Mouse (Mus musculus): Measurements from ENCODE around the gene Ctbp2. TPM values are rescaled to one million over a fixed set of nuclear protein-coding genes. Genes with fewer than 3 reads are reported as not detected.

The Ctbp2 gene
- polyA plus RNA-seq, 1 experiment = 82.6 TPM

DNA sequence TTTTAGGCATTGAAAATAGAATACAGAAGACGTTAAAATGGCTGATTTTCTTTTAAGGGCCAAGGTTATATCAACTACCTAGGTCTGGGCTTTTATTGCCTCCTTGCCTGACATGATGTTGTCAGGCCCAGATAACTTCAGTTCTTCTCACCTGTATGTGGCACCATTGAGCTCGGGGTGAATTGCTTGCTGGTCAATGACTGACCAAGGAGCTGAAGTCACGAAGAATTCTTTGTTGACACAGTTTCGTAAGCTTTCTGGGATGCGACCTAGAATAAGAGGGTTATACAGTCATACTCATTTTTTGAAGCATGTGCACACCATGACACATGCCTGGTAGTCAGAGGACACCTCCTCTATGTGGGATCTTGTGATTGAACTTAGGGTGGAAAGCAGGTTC lies 134.3 kb downstream of the Ctbp2 start:
- H3K27me3 ChIP-seq (replicated peaks) = no peaks in the 10 kb centered on the region
- H3K4me3 ChIP-seq (replicated peaks) = no peak overlapping the region
- H3K36me3 ChIP-seq (replicated peaks; ENCODE audit: low read length) = peaks cover 92% of the 10 kb centered on the region
- TF ChIP-seq FLI1 (IDR thresholded peaks at IDR 0.05; ENCODE audit: low read length) (no peak), GATA1 (IDR thresholded peaks at IDR 0.05; ENCODE audit: borderline replicate concordance, low read length) (no peak)
- H3K4me1 ChIP-seq = no peaks in the 10 kb centered on the region; the same call in 1 of the 2 replicates
- no peaks in the 10 kb centered on the region for H3K9me3 ChIP-seq

DNA sequence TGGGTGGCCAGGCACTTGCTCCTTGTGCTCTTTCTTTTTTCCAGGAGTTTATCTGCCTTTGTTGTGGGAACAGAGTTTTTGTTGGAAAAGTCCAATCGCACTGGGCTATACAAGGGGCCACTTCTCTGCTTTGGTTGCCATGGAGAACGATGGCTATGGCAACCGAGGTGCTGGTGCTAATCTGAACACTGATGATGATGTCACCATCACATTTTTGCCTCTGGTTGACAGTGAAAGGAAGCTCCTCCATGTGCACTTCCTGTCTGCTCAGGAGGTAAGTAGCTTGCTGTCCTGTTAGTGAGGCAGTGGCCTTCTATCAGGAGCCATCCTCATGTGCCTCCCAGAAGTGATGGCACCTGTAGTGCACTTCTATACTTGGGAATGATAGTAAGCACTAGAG lies 141.5 kb downstream of the Ctbp2 start:
- TF ChIP-seq GATA1 (IDR thresholded peaks at IDR 0.05; ENCODE audit: borderline replicate concordance, low read length) (no peak), FLI1 (IDR thresholded peaks at IDR 0.05; ENCODE audit: low read length) (no peak)
- H3K9me3 ChIP-seq = no peaks in the 10 kb centered on the region; the same call in 1 of the 2 replicates
- no peaks in the 10 kb centered on the region for H3K27me3 ChIP-seq (replicated peaks)
- peaks cover 17% of the 10 kb centered on the region for H3K4me1 ChIP-seq
- H3K4me3 ChIP-seq (replicated peaks) = no peak overlapping the region
- H3K36me3 ChIP-seq (replicated peaks; ENCODE audit: low read length) = peaks cover 84% of the 10 kb centered on the region

DNA sequence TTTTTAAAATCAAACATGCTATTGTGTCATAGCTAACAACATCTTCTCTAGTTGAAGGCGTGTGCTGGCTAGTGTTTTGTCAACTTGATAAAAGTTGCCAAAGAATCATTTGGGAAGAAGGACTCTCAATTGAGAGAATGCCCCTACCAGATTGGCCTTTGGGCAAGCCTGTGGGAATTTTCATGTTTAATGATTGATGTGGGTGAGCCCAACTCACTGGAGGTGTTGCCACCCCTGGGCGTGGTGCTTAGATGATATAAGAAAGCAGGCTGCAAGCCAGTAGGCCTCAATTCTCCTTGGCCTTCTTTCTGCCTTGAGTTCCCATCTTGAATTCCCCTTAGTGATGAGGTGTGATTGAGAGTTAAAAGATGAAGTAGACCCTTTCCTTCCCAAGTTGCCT lies 146.2 kb downstream of the Ctbp2 start:
- H3K27me3 ChIP-seq (replicated peaks) = no peaks in the 10 kb centered on the region
- H3K4me1 ChIP-seq = peaks cover 16% of the 10 kb centered on the region
- peaks cover 92% of the 10 kb centered on the region for H3K36me3 ChIP-seq (replicated peaks; ENCODE audit: low read length)
- TF ChIP-seq FLI1 (IDR thresholded peaks at IDR 0.05; ENCODE audit: low read length) = no peak
- no peak for TF ChIP-seq GATA1 (IDR thresholded peaks at IDR 0.05; ENCODE audit: borderline replicate concordance, low read length)
- no peaks in the 10 kb centered on the region; the same call in 1 of the 2 replicates for H3K9me3 ChIP-seq
- H3K4me3 ChIP-seq (replicated peaks) = no peak overlapping the region

DNA sequence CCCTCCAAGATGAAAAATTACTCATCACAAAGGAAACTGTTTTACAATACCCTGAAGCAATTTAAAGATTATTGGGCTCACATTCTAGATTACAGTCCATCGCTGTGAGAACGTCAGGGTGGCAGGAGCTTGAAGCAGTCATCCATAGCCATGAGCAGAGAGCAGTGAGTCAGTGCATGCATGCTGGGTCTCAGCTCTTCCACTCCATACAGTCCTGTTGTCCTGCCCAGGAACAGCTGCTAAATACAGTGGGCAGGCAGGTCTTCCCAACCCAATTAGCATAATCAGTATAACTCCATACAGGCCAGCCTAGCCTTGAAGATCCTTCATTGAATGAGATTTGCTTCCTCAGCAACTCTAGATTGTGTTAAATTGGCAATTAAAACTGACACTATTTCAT lies 148.1 kb downstream of the Ctbp2 start:
- TF ChIP-seq FLI1 (IDR thresholded peaks at IDR 0.05; ENCODE audit: low read length) (no peak), GATA1 (IDR thresholded peaks at IDR 0.05; ENCODE audit: borderline replicate concordance, low read length) (no peak)
- Histone ChIP-seq H3K27me3 (replicated peaks) (no peaks in the 10 kb centered on the region), H3K4me1 (no peaks in the 10 kb centered on the region; the same call in 1 of the 2 replicates), H3K9me3 (no peaks in the 10 kb centered on the region; the same call in 1 of the 2 replicates), H3K4me3 (replicated peaks) (no peak overlapping the region), H3K36me3 (replicated peaks; ENCODE audit: low read length) (peaks cover 88% of the 10 kb centered on the region)

DNA sequence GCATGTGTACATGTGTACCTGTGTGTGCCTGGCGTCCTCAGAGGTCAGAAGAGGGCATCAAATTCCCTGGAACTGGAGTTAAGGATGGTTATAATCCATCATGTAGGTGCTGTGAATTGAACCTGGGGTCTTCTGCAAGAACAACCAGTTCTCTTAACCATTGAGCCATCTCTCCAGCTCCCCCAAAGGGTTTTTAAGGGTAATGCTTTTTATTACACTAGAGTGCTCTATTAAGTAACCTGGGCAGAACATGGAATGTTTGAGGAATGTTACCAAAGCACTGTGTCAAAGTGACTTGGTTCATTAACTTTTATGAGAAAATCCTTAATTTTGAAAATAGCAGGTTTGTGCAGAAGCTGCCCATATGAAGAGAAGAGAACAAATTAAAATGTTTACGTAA lies 152.1 kb downstream of the Ctbp2 start:
- H3K36me3 ChIP-seq (replicated peaks; ENCODE audit: low read length) = peaks cover 90% of the 10 kb centered on the region
- H3K27me3 ChIP-seq (replicated peaks) = no peaks in the 10 kb centered on the region
- H3K4me3 ChIP-seq (replicated peaks) = no peak overlapping the region
- no peak for TF ChIP-seq FLI1 (IDR thresholded peaks at IDR 0.05; ENCODE audit: low read length)
- no peak for TF ChIP-seq GATA1 (IDR thresholded peaks at IDR 0.05; ENCODE audit: borderline replicate concordance, low read length)
- H3K4me1 ChIP-seq = no peaks in the 10 kb centered on the region
- H3K9me3 ChIP-seq = no peaks in the 10 kb centered on the region

DNA sequence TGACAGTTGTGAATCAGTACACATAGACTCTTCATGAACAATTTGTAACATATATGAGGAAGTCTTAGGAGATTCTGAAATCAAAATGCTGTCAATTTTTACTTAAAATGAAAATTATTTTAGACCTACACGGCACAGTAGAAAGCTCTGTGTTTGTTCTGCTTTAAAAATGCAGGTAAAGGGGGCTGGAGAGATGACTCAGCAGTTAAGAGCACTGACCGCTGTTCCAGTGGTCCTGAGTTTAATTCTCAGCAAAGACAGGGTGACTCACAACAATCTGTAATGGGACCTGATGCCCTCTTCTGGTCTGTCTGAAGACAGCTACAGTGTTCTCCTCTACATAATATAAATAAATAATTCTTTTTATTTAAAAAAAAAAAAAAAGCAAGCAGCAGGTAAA lies 158.4 kb downstream of the Ctbp2 start:
- no peaks in the 10 kb centered on the region for H3K9me3 ChIP-seq
- peaks cover 45% of the 10 kb centered on the region for H3K36me3 ChIP-seq (replicated peaks; ENCODE audit: low read length)
- H3K4me3 ChIP-seq (replicated peaks) = no peak overlapping the region
- no peaks in the 10 kb centered on the region for H3K27me3 ChIP-seq (replicated peaks)
- TF ChIP-seq FLI1 (IDR thresholded peaks at IDR 0.05; ENCODE audit: low read length) (no peak), GATA1 (IDR thresholded peaks at IDR 0.05; ENCODE audit: borderline replicate concordance, low read length) (no peak)
- H3K4me1 ChIP-seq = peaks cover 13% of the 10 kb centered on the region; the same call in 1 of the 2 replicates

DNA sequence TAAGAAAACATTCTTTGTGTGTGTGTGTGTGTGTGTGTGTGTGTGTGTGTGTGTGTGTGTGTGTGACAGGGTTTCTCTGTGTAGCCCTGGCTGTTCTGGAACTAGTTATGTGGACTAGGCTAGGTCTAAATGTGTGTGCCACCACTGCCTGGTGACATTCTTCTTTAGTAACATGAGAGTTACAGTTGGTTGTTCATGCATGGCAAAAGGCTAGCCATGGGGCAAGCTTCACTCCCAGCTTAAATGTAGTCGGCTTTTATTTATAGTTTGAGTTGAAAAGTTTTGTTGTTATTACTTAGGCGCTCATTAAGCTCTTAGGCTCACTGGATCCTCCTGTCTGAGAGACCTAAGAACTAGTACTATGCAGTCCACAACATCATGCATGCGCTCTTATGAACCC lies 159.8 kb downstream of the Ctbp2 start:
- TF ChIP-seq GATA1 (IDR thresholded peaks at IDR 0.05; ENCODE audit: borderline replicate concordance, low read length) (no peak), FLI1 (IDR thresholded peaks at IDR 0.05; ENCODE audit: low read length) (no peak)
- peaks cover 43% of the 10 kb centered on the region for H3K36me3 ChIP-seq (replicated peaks; ENCODE audit: low read length)
- H3K4me3 ChIP-seq (replicated peaks) = no peak overlapping the region
- H3K27me3 ChIP-seq (replicated peaks) = no peaks in the 10 kb centered on the region
- H3K9me3 ChIP-seq = no peaks in the 10 kb centered on the region
- H3K4me1 ChIP-seq = peaks cover 13% of the 10 kb centered on the region; the same call in 1 of the 2 replicates

DNA sequence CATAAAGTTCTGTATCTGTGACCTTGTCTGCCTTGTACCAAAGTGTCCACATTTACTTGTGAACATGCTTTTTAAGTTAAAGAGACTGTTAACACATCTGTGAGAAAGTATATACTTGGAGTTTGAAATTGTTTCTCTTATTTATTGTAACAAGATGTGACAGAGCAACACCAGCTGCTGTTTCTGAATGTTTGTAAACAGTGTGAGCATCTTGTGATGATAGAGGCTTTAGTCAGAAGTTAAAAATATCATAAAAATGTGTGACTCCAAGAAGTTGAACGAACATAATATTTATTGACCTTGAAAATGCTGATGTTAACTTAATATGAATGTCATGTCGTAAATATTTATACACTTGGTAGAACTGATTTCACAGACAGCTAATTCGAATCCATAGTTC lies 173.5 kb downstream of the Ctbp2 start:
- TF ChIP-seq GATA1 (IDR thresholded peaks at IDR 0.05; ENCODE audit: borderline replicate concordance, low read length) = no peak
- no peak for TF ChIP-seq FLI1 (IDR thresholded peaks at IDR 0.05; ENCODE audit: low read length)

DNA sequence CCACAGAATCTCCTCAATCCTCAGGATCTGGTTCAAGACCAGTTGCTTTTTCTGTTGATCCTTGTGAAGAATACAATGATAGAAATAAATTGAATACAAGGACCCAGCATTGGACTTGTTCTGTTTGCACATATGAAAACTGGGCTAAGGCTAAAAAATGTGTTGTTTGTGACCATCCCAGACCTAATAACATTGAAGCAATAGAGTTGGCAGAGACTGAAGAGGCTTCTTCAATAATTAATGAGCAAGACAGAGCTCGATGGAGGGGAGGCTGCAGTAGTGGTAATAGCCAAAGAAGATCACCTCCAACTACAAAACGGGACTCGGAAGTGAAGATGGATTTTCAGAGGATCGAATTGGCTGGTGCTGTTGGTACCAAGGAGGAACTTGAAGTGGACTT lies 174.2 kb downstream of the Ctbp2 start:
- TF ChIP-seq GATA1 (IDR thresholded peaks at IDR 0.05; ENCODE audit: borderline replicate concordance, low read length) (no peak), FLI1 (IDR thresholded peaks at IDR 0.05; ENCODE audit: low read length) (no peak)
- Histone ChIP-seq H3K4me1 (peaks cover 10% of the 10 kb centered on the region), H3K27me3 (replicated peaks) (no peaks in the 10 kb centered on the region), H3K4me3 (replicated peaks) (no peak overlapping the region), H3K9me3 (no peaks in the 10 kb centered on the region), H3K36me3 (replicated peaks; ENCODE audit: low read length) (peaks cover 14% of the 10 kb centered on the region)

More for the DNA sequence above, 173.5 kb downstream of the Ctbp2 start:
- H3K4me1 ChIP-seq = peaks cover 10% of the 10 kb centered on the region
- no peaks in the 10 kb centered on the region for H3K9me3 ChIP-seq
- H3K27me3 ChIP-seq (replicated peaks) = no peaks in the 10 kb centered on the region
- H3K4me3 ChIP-seq (replicated peaks) = no peak overlapping the region
- peaks cover 14% of the 10 kb centered on the region for H3K36me3 ChIP-seq (replicated peaks; ENCODE audit: low read length)

DNA sequence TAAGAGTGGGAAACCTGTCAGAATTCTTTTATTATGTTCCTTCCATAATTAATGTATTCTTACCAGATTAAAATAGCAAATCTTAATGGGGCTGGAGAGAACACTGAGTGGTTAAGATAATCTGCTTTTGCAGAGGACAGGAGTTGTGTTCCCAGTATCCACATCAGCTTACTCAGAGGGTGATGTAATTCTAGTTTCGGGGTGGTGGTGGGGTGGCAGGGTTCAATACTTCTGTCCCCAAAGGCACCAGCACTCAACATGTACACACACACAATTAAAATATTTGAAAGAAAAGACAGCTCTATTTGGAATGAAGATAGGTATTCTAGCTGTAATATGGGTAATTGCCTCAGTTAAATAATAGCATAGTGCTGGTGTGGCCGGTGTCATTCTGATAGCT lies 183.6 kb downstream of the Ctbp2 start:
- no peaks in the 10 kb centered on the region for H3K9me3 ChIP-seq
- H3K27me3 ChIP-seq (replicated peaks) = no peaks in the 10 kb centered on the region
- no peak for TF ChIP-seq FLI1 (IDR thresholded peaks at IDR 0.05; ENCODE audit: low read length)
- TF ChIP-seq GATA1 (IDR thresholded peaks at IDR 0.05; ENCODE audit: borderline replicate concordance, low read length) = no peak
- no peaks in the 10 kb centered on the region for H3K36me3 ChIP-seq (replicated peaks; ENCODE audit: low read length)
- peaks cover 30% of the 10 kb centered on the region for H3K4me1 ChIP-seq
- no peak overlapping the region for H3K4me3 ChIP-seq (replicated peaks)

DNA sequence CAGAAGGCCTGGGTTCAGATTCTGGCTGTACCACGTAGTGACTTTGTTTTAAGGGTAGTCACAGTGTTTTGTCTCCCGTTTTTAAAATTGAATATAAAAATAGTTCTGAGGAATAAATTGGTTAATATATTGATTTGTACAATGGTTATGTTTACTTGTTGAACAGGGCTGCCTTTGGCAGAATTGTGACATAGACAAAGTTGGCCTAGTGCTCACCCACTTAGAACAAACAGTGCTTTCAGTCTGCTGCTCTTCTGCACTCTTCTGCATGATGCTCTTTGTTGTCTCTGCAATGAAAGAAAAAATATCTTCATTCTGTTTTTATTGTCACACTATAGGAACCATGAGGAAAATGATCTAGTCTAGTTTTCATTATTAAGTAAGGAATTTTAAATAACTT lies 185.0 kb downstream of the Ctbp2 start:
- Histone ChIP-seq H3K27me3 (replicated peaks) (no peaks in the 10 kb centered on the region), H3K4me1 (peaks cover 37% of the 10 kb centered on the region), H3K36me3 (replicated peaks; ENCODE audit: low read length) (no peaks in the 10 kb centered on the region), H3K4me3 (replicated peaks) (no peak overlapping the region), H3K9me3 (no peaks in the 10 kb centered on the region)
- TF ChIP-seq FLI1 (IDR thresholded peaks at IDR 0.05; ENCODE audit: low read length) (no peak), GATA1 (IDR thresholded peaks at IDR 0.05; ENCODE audit: borderline replicate concordance, low read length) (no peak)

Other genes starting within 250 kb of the Ctbp2 start
- gene Zranb1, start 193.2 kb downstream of the Ctbp2 start, polyA plus RNA-seq (2012; ENCODE audit: insufficient read depth, low replicate concordance) = 1.8 and 5.0 TPM in 2 replicates
- gene Fgfr2, start 1.0 kb downstream of the Ctbp2 start, polyA plus RNA-seq (2012; ENCODE audit: insufficient read depth, low replicate concordance) = 0.45 TPM in 1 of 2 replicates, not detected in the other

All from megakaryocyte, embryonic 14.5 days (primary cell).